Mouse (Mus musculus) megakaryocyte, embryonic 14.5 days (primary cell): ENCODE measurements around the gene Topors.

Experiments used
- FLI1 ChIP-seq: IDR thresholded peaks from 2 replicates; pipeline ENCODE4 v1.6.1; 2012; ENCODE audit warnings: low read length, inconsistent platforms, mixed read lengths
- GATA1 ChIP-seq: IDR thresholded peaks from 3 replicates; pipeline ENCODE4 v1.6.1; 2012; ENCODE audit warnings: mixed read lengths, low read length, inconsistent platforms, borderline replicate concordance

DNA sequence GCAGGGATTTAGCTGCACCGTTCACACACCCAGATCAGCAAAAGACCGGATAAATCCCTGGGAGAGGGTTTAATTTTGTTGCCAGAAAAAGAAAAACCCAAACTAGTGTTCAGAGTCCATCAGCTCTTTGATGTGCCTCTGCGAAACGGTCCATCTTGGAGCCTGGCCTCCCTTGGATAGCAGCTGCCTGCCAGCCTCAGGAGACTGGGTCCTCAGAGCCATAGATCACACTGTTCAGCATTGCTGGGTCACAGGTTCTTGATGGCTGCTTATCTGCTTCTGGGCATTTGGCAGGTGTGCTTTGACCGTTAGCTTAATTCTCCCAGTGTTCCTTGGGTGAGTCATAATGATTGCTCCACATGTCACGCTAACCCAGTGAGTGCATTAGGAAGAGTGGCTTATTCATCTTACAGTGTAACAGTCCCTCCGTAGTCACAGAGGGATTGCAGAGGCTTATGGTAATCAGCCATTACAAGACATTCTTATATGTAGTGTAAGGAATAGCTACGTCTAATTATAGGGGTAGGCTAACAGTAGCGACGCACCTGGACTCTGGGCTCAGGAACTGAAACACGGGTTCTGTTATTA lies 41.2 kb upstream of the Topors start:
- TF ChIP-seq GATA1 (no peak), FLI1 (no peak)
